Mouse (Mus musculus) embryonic facial prominence, embryonic 13.5 days (tissue): ENCODE results near the gene Mrm3. TPM values are rescaled to one million over a fixed set of nuclear protein-coding genes. Genes with fewer than 3 reads are reported as not detected.
A peak's percentile ranks its signal among the peaks of the same experiment; 100 is the strongest.

Experiments
- ATAC-seq: fragments of 200-750 bp; cut with Nextera tagmentation; 2 replicates; pipeline ENCODE4 v1.8.0; 2017; ENCODE audit warnings: low read depth; ENCODE audit not compliant: insufficient number of reproducible peaks, insufficient read depth, low FRiP score, low TSS enrichment
- H3K27ac ChIP-seq: fragments of 300-500 bp; sonication (generic); 2 replicates; pipeline ENCODE4 v1.5.1; 2015; ENCODE audit warnings: moderate library complexity, mild to moderate bottlenecking, inconsistent platforms
- H3K27me3 ChIP-seq: fragments of 300-500 bp; sonication (generic); 2 replicates; pipeline ENCODE4 v1.6.1; 2015; ENCODE audit warnings: mild to moderate bottlenecking, inconsistent platforms
- H3K36me3 ChIP-seq: fragments of 300-500 bp; sonication (generic); 2 replicates; pipeline ENCODE4 v1.6.1; 2015; ENCODE audit warnings: mild to moderate bottlenecking, inconsistent platforms
- H3K4me1 ChIP-seq: fragments of 300-500 bp; sonication (generic); 2 replicates; pipeline ENCODE4 v1.6.1; 2015; ENCODE audit warnings: inconsistent platforms
- H3K4me2 ChIP-seq: fragments of 300-500 bp; sonication (generic); 2 replicates; pipeline ENCODE4 v1.6.1; 2015; ENCODE audit warnings: moderate library complexity, mild to moderate bottlenecking, inconsistent platforms
- H3K4me3 ChIP-seq: fragments of 300-500 bp; sonication (generic); 2 replicates; pipeline ENCODE4 v1.5.1; 2015; ENCODE audit warnings: mild to moderate bottlenecking, inconsistent platforms
- H3K9ac ChIP-seq: fragments of 300-500 bp; sonication (generic); 2 replicates; pipeline ENCODE4 v1.6.1; 2015; ENCODE audit warnings: mild to moderate bottlenecking, inconsistent platforms
- H3K9me3 ChIP-seq: fragments of 300-500 bp; sonication (generic); 2 replicates; pipeline ENCODE4 v1.6.1; 2016; ENCODE audit warnings: inconsistent platforms
- whole genome bisulfite sequencing: fragments of 180-500 bp; shearing (Covaris S2); methylation state at CpG from one replicate; pipeline ENCODE4 v1.1.7; 2015; ENCODE audit warnings: mixed read lengths; 5-methylcytosine and 5-hydroxymethylcytosine counted together
- polyA plus RNA-seq: library from polyadenylated mRNA; unstranded; fragments of >200 nt; fragmentation: Nextera tagmentation; extraction: Ambion mirVana; gene quantifications from 2 replicates; pipeline ENCODE4 v1.2.1, GENCODE M21; 2015

Gene Mrm3
- polyA plus RNA-seq, 1 experiment from 2014 or later: 25.2 TPM

- ATAC-seq: no peak
- WGBS: 44% methylated on average over 6 of the region's 6 CpGs
- H3K4me2 ChIP-seq: peak overlapping the region; percentile 41
- H3K4me1 ChIP-seq: peaks cover 95% of the 10 kb centered on the region
- H3K27me3 ChIP-seq: no peaks in the 10 kb centered on the region
- H3K4me3 ChIP-seq: no peak overlapping the region
- H3K27ac ChIP-seq: peak overlapping the region; percentile 91
- H3K9me3 ChIP-seq: no peaks in the 10 kb centered on the region
- H3K36me3 ChIP-seq: no peaks in the 10 kb centered on the region
- H3K9ac ChIP-seq: 0 out of 2 replicates have a peak overlapping the region, but pooled peaks have one; percentile 32
Measured at GRCm38 (mm10) chr11:76292831-76293230, 49.3 kb downstream of the Mrm3 start.

GRCm38 (mm10) chr11:76294078-76294477 lies 50.6 kb downstream of the Mrm3 start:
- Histone ChIP-seq H3K4me1 (peaks cover 98% of the 10 kb centered on the region), H3K4me3 (no peak overlapping the region), H3K4me2 (no peak overlapping the region), H3K27ac (peak overlapping the region; percentile 91), H3K36me3 (no peaks in the 10 kb centered on the region), H3K9ac (no peak overlapping the region), H3K9me3 (no peaks in the 10 kb centered on the region), H3K27me3 (no peaks in the 10 kb centered on the region)
- ATAC-seq: no peak
- WGBS: 45% methylated on average over 5 of the region's 5 CpGs

GRCm38 (mm10) chr11:76294836-76295235 lies 51.3 kb downstream of the Mrm3 start:
- Histone ChIP-seq H3K4me2 (peak overlapping the region; percentile 39), H3K27me3 (no peaks in the 10 kb centered on the region), H3K4me3 (no peak overlapping the region), H3K9ac (no peak overlapping the region), H3K27ac (peak overlapping the region; percentile 91), H3K36me3 (no peaks in the 10 kb centered on the region), H3K4me1 (peaks cover 97% of the 10 kb centered on the region), H3K9me3 (no peaks in the 10 kb centered on the region)
- ATAC-seq: no peak
- WGBS: 7% methylated on average over 9 of the region's 9 CpGs

- peaks cover 97% of the 10 kb centered on the region for H3K4me1 ChIP-seq
- no peak overlapping the region for H3K4me2 ChIP-seq
- H3K9me3 ChIP-seq: no peaks in the 10 kb centered on the region
- H3K27ac ChIP-seq: peak overlapping the region; percentile 66
- WGBS: 48% methylated on average over 9 of the region's 9 CpGs
- H3K9ac ChIP-seq: no peak overlapping the region
- H3K27me3 ChIP-seq: no peaks in the 10 kb centered on the region
- no peak for ATAC-seq
- no peaks in the 10 kb centered on the region for H3K36me3 ChIP-seq
- H3K4me3 ChIP-seq: no peak overlapping the region
Measured at GRCm38 (mm10) chr11:76297252-76297651, 53.7 kb downstream of the Mrm3 start.

GRCm38 (mm10) chr11:76298457-76299000 lies 55.0 kb downstream of the Mrm3 start:
- no peak for ATAC-seq
- no peaks in the 10 kb centered on the region for H3K27me3 ChIP-seq
- 61% methylated on average over 9 of the region's 9 CpGs for WGBS
- H3K9me3 ChIP-seq: no peaks in the 10 kb centered on the region
- peak overlapping the region; percentile 44; the same call in 1 of the 2 replicates for H3K27ac ChIP-seq
- no peak overlapping the region for H3K9ac ChIP-seq
- H3K4me1 ChIP-seq: peaks cover 93% of the 10 kb centered on the region
- H3K4me2 ChIP-seq: no peak overlapping the region
- no peak overlapping the region for H3K4me3 ChIP-seq
- H3K36me3 ChIP-seq: no peaks in the 10 kb centered on the region

Other genes starting within 250 kb of the Mrm3 start
- 0.76 and 0.88 TPM in 2 replicates for gene 1700016K19Rik, start 243.8 kb upstream of the Mrm3 start, polyA plus RNA-seq
- 54.0 and 55.8 TPM in 2 replicates for gene Rflnb, start 215.9 kb upstream of the Mrm3 start, polyA plus RNA-seq
- gene Vps53, start 64.1 kb upstream of the Mrm3 start, polyA plus RNA-seq: 36.5 and 38.5 TPM in 2 replicates
- 20.7 and 20.8 TPM in 2 replicates for gene Fam57a, start 64.0 kb upstream of the Mrm3 start, polyA plus RNA-seq
- 0.65 TPM in 1 of 2 replicates, not detected in the other for gene Dbil5, start 26.1 kb upstream of the Mrm3 start, polyA plus RNA-seq
- 27.3 and 33.8 TPM in 2 replicates for gene Gemin4, start 26.1 kb upstream of the Mrm3 start, polyA plus RNA-seq
- 126 and 138 TPM in 2 replicates for gene Glod4, start within 50 bp of the Mrm3 start, polyA plus RNA-seq
- 76.8 and 77.6 TPM in 2 replicates for gene Nxn, start 155.4 kb downstream of the Mrm3 start, polyA plus RNA-seq
- 111 and 130 TPM in 2 replicates for gene Timm22, start 163.2 kb downstream of the Mrm3 start, polyA plus RNA-seq